Mouse (Mus musculus): Measurements from ENCODE around the gene Dnajc15. TPM values are rescaled to one million over a fixed set of nuclear protein-coding genes. Genes with fewer than 3 reads are reported as not detected.
A peak's percentile ranks its signal among the peaks of the same experiment; 100 is the strongest.

Gene Dnajc15
- polyA plus RNA-seq, 1 experiment: 15.5 TPM

- DNase-seq (ENCODE audit: low read depth): no peak
- TF ChIP-seq CTCF (IDR thresholded peaks at IDR 0.05; ENCODE audit: borderline replicate concordance, extremely low read depth, insufficient read depth, insufficient read length) (no peak), POLR2A (IDR thresholded peaks at IDR 0.05; ENCODE audit: borderline replicate concordance, extremely low read depth, insufficient read depth, insufficient read length, poor library complexity, severe bottlenecking) (no peak)
Observed at GRCm38 (mm10) chr14:77853951-77854350, 21.0 kb downstream of the Dnajc15 start.

GRCm38 (mm10) chr14:77849852-77850251 lies 25.1 kb downstream of the Dnajc15 start:
- no peak for DNase-seq (ENCODE audit: low read depth)
- TF ChIP-seq CTCF (IDR thresholded peaks at IDR 0.05; ENCODE audit: borderline replicate concordance, extremely low read depth, insufficient read depth, insufficient read length) (no peak), POLR2A (IDR thresholded peaks at IDR 0.05; ENCODE audit: borderline replicate concordance, extremely low read depth, insufficient read depth, insufficient read length, poor library complexity, severe bottlenecking) (no peak)

GRCm38 (mm10) chr14:77848349-77848748 lies 26.6 kb downstream of the Dnajc15 start:
- TF ChIP-seq POLR2A (IDR thresholded peaks at IDR 0.05; ENCODE audit: borderline replicate concordance, extremely low read depth, insufficient read depth, insufficient read length, poor library complexity, severe bottlenecking): no peak
- TF ChIP-seq CTCF (IDR thresholded peaks at IDR 0.05; ENCODE audit: borderline replicate concordance, extremely low read depth, insufficient read depth, insufficient read length): no peak
- peak; percentile 33 for DNase-seq (ENCODE audit: low read depth)

GRCm38 (mm10) chr14:77846206-77846605 lies 28.7 kb downstream of the Dnajc15 start:
- TF ChIP-seq CTCF (IDR thresholded peaks at IDR 0.05; ENCODE audit: borderline replicate concordance, extremely low read depth, insufficient read depth, insufficient read length): no peak
- TF ChIP-seq POLR2A (IDR thresholded peaks at IDR 0.05; ENCODE audit: borderline replicate concordance, extremely low read depth, insufficient read depth, insufficient read length, poor library complexity, severe bottlenecking): no peak
- peak; percentile 30 for DNase-seq (ENCODE audit: low read depth)

- no peak for TF ChIP-seq CTCF (IDR thresholded peaks at IDR 0.05; ENCODE audit: borderline replicate concordance, extremely low read depth, insufficient read depth, insufficient read length)
- no peak for TF ChIP-seq POLR2A (IDR thresholded peaks at IDR 0.05; ENCODE audit: borderline replicate concordance, extremely low read depth, insufficient read depth, insufficient read length, poor library complexity, severe bottlenecking)
- DNase-seq (ENCODE audit: low read depth): no peak
Observed at GRCm38 (mm10) chr14:77845479-77845878, 29.4 kb downstream of the Dnajc15 start.

- TF ChIP-seq CTCF (IDR thresholded peaks at IDR 0.05; ENCODE audit: borderline replicate concordance, extremely low read depth, insufficient read depth, insufficient read length): no peak
- TF ChIP-seq POLR2A (IDR thresholded peaks at IDR 0.05; ENCODE audit: borderline replicate concordance, extremely low read depth, insufficient read depth, insufficient read length, poor library complexity, severe bottlenecking): no peak
Observed at GRCm38 (mm10) chr14:77840574-77840973, 34.4 kb downstream of the Dnajc15 start.

GRCm38 (mm10) chr14:77840078-77840477 lies 34.8 kb downstream of the Dnajc15 start:
- peak; percentile 50 for DNase-seq (ENCODE audit: low read depth)
- TF ChIP-seq CTCF (IDR thresholded peaks at IDR 0.05; ENCODE audit: borderline replicate concordance, extremely low read depth, insufficient read depth, insufficient read length): no peak
- no peak for TF ChIP-seq POLR2A (IDR thresholded peaks at IDR 0.05; ENCODE audit: borderline replicate concordance, extremely low read depth, insufficient read depth, insufficient read length, poor library complexity, severe bottlenecking)

More at GRCm38 (mm10) chr14:77840574-77840973, 34.4 kb downstream of the Dnajc15 start:
- DNase-seq (ENCODE audit: low read depth): no peak

GRCm38 (mm10) chr14:77836794-77837193 lies 38.1 kb downstream of the Dnajc15 start:
- TF ChIP-seq POLR2A (IDR thresholded peaks at IDR 0.05; ENCODE audit: borderline replicate concordance, extremely low read depth, insufficient read depth, insufficient read length, poor library complexity, severe bottlenecking) (no peak), CTCF (IDR thresholded peaks at IDR 0.05; ENCODE audit: borderline replicate concordance, extremely low read depth, insufficient read depth, insufficient read length) (no peak)

GRCm38 (mm10) chr14:77832359-77832758 lies 42.6 kb downstream of the Dnajc15 start:
- no peak for DNase-seq (ENCODE audit: low read depth)
- no peak for TF ChIP-seq CTCF (IDR thresholded peaks at IDR 0.05; ENCODE audit: borderline replicate concordance, extremely low read depth, insufficient read depth, insufficient read length)
- TF ChIP-seq POLR2A (IDR thresholded peaks at IDR 0.05; ENCODE audit: borderline replicate concordance, extremely low read depth, insufficient read depth, insufficient read length, poor library complexity, severe bottlenecking): no peak

More at GRCm38 (mm10) chr14:77836794-77837193, 38.1 kb downstream of the Dnajc15 start:
- no peak for DNase-seq (ENCODE audit: low read depth)

- DNase-seq (ENCODE audit: low read depth): no peak
- no peak for TF ChIP-seq CTCF (IDR thresholded peaks at IDR 0.05; ENCODE audit: borderline replicate concordance, extremely low read depth, insufficient read depth, insufficient read length)
Observed at GRCm38 (mm10) chr14:77831936-77832335, 43.0 kb downstream of the Dnajc15 start.

GRCm38 (mm10) chr14:77829673-77830072 lies 45.3 kb downstream of the Dnajc15 start:
- TF ChIP-seq POLR2A (IDR thresholded peaks at IDR 0.05; ENCODE audit: borderline replicate concordance, extremely low read depth, insufficient read depth, insufficient read length, poor library complexity, severe bottlenecking): no peak
- no peak for TF ChIP-seq CTCF (IDR thresholded peaks at IDR 0.05; ENCODE audit: borderline replicate concordance, extremely low read depth, insufficient read depth, insufficient read length)
- no peak for DNase-seq (ENCODE audit: low read depth)

- no peak for TF ChIP-seq POLR2A (IDR thresholded peaks at IDR 0.05; ENCODE audit: borderline replicate concordance, extremely low read depth, insufficient read depth, insufficient read length, poor library complexity, severe bottlenecking)
- no peak for TF ChIP-seq CTCF (IDR thresholded peaks at IDR 0.05; ENCODE audit: borderline replicate concordance, extremely low read depth, insufficient read depth, insufficient read length)
- no peak for DNase-seq (ENCODE audit: low read depth)
Observed at GRCm38 (mm10) chr14:77825891-77826290, 49.0 kb downstream of the Dnajc15 start.
